Mouse (Mus musculus) ES-CJ7 (cell line): Measurements from ENCODE around the gene Tha1.

Experiments
- DNase-seq: peaks from one replicate; pipeline ENCODE4 v3.0.0; 2011; ENCODE audit warnings: low read depth, low spot score

Tha1 gene

DNA sequence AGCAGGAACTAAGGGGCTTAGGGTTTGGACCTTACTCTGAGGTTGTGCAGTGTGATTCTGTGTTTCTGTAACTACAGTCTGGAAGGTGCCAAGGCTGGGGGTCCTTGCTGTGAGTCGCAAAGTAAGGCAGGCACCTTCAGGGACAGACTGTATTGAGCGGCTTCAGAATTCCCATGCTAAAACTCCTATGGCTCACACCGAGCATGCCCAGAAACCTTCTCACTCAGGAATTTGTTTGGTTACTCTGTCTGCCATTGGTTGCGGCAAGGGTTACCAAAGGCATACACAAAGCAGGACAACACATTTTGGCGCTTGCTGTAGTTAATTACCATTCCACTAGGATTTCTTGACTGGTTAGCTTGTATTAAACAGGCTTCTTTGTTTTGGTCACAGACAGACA, 47.1 kb downstream of the Tha1 start:
- DNase-seq: peak; percentile 74

DNA sequence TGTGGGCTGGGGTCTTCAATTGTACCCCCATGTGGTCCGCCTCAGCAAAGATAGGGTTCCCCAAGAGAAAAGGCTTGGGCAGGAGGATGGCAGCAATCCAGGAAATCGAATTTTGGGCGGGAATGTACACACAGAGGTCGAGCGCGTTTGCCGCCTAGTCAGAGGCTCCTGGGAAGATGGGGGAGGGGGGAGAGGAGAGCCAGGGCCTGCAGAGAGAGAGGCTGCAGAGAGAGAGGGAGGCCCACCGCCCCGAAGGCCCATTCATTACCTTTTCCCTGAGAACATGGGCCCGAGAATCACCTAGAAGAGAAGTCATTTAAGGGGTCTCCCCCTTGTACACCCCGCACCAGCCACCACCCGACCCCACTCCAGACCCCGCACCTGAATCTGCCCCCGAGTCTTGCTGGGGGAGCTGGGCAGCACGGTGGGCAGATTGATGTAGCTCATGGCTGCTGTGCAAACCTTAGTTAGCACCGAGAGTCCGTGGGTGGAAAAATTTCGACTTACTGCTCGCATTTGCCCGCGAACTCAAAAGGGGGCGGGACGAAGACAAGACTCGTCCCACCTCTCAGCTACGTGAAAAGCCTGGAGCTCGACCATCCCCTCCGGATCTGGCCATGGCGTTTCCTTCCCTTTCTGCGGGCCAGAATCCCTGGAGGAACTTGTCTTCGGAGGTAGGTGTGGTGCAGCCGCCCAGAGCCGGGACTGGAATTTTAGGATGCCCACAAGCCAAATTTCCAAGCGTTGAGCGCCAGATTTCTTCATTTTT, 47.8 kb downstream of the Tha1 start, which contains the start of the genes Afmid and Tk1:
Gene Afmid (plus strand): TSS at position 592 of the 769 bp plus-strand sequence.
Gene Tk1 (minus strand): TSS at position 760 of the 769 bp plus-strand sequence.
- DNase-seq: peak; percentile 94

DNA sequence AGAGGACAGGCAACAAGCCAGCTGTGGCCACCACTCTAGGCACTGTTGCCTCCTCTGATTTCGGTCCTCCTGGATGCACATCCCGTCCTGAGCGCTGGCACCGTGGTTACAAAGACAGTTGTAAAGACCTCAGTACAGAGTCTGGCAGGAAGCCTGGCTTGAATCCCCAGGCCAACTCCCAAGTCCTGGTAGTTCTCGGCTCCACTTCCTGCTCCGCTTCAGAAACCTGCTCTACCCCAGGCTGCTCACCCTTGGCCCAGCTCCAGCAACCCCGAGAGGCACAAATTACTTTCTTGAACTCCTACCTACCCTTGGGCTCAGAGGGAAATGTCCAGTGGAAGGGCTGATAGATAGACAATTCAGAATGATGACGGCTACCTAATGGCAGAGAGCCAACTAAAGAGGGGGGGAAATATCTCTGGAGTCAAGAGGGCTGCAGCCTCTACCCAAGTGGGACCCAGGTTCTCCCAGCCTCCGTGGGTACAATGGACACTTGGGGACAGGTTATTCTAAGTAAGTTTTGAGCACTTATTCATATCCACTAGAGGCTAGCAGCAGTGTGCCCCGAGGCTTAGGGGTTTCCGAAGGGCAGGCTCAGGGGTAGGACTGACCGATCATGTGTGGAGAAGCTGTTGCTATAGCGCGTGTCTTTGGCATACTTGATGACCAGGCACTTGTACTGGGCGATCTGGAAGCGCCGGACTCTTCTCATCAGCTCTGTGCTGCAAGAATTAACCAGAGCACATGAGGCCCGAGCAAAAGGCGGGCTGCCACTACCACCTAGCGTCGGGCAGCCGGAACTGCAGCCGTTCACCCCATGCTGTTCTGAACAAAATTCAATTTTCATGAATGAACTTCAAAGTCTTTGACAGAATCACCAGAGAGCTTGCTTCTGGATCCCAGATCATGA, 49.0 kb downstream of the Tha1 start:
- peak; percentile 75 for DNase-seq

DNA sequence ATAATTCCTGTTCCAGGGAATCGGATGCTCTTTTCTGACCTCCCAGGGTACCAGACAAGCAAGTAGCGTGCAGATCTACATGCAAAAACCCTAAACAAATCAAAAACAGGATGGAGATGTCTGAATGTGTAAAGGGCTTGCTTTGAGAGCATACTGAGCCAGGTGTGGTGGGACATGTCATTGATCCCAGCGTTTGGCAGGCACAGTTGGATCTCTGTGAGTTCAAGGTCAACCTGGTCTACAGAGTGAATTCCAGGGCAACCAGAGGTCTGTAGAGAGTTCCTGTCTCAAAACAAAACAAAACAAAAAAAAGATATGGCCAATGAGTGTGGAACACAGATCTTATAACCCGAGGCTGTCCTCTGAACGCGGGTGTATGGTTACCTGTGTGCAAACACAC, 49.9 kb downstream of the Tha1 start:
- DNase-seq: peak; percentile 54

DNA sequence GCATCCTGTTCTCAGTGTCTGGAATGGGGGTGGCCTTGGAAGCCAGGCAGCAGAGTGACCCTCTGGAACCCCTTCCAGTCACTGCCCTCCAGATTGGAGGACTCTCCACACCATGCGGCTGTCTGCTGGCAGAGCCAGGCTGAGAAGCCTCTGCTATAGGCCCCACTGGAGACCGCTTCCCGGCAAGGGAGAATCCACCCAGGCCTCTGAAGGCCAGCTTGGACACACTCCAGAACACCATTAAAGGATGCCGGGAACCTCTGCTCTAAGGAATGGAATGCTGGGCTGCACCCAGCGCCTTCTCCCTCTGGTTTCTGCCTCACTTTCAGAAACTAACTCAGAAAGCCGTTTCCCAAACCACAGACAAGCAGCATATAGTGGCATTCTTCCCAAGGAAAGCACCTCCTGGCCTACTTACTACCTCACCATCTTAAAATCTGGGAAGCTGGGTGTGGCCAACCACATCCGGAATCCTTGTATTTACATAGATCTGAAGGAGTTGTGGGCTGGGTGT, 50.5 kb downstream of the Tha1 start:
- DNase-seq: peak; percentile 63

DNA sequence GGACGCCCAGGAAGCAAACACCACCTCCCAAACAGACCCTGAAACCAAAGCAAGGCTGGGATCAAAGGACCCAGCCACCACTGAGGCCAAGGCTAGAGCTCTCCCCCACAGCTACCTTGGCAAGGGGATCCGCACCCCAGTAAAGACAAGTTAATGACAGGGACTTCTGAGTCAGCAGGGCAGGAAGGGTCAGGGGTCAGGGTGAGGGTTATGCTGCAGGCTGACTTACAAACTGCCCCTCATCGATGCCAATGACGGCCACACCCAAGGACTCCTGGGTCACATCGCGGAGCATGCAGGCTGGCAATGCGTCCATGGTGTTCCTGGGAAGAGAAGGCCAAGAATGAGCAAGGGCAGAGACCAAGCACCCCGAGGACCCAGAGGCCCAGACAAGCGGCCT, 51.4 kb downstream of the Tha1 start:
- no peak for DNase-seq

DNA sequence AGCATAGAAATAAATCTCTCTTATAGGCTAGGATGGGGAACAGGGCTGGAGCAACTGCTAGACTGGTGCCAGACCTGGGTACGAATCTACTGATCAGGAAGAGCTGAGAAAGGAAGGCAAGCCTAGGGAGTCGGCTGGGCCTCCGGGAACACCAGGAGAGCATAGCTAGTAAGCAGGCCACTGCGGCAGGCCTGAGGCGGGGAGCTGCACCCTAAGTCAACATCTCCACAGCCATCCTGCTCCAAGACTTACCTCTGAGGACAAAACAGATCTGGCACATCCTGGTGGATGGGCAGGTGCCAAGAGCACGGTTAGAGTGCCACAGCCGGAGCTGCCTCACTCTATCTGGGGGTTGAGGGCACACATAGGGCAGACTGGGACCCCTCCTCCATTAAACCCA, 53.1 kb downstream of the Tha1 start:
- DNase-seq: no peak

DNA sequence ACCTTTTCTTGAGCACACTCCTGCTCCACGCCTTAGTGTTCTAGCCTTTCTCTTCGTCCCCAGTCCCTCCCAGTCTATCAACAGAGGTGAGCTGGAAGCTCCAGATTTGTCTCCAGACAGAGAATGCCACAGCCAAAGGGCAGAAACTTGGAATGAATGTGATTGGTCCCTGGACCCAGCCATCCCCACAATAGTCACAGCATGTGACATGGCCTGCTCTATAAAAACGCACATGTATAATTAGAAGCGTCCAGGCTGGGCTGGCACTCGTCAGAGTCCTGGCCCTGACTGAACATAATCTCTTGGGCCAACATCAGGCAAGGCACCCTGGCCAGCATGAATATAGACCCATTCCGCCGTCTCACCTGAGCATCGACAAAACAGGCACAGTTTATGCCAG, 54.2 kb downstream of the Tha1 start:
- DNase-seq: no peak
